Mouse (Mus musculus) megakaryocyte, embryonic 14.5 days (primary cell): ENCODE data around the gene Stk31. TPM values are rescaled to one million over a fixed set of nuclear protein-coding genes. Genes with fewer than 3 reads are reported as not detected.
"Not testable (repeated sequence)": the region's sequence is repeated elsewhere in the genome, so short reads cannot be mapped to it uniquely, and the experiment has no call there.

Experiments used
- H3K27me3 ChIP-seq: replicated peaks from 2 replicates; pipeline ENCODE3; 2012; ENCODE audit warnings: inconsistent platforms
- H3K36me3 ChIP-seq: replicated peaks from 2 replicates; pipeline ENCODE3; 2012; ENCODE audit warnings: low read length, inconsistent platforms, mixed read lengths
- H3K4me1 ChIP-seq: 2 replicates; pipeline ENCODE4 v1.6.1; 2012; ENCODE audit warnings: inconsistent platforms
- H3K4me3 ChIP-seq: replicated peaks from 2 replicates; pipeline ENCODE3; 2012; ENCODE audit warnings: moderate library complexity, mild to moderate bottlenecking, inconsistent platforms
- H3K9me3 ChIP-seq: 2 replicates; pipeline ENCODE4 v1.6.1; 2012; ENCODE audit warnings: inconsistent platforms
- FLI1 ChIP-seq: IDR thresholded peaks from 2 replicates; pipeline ENCODE4 v1.6.1; 2012; ENCODE audit warnings: low read length, inconsistent platforms, mixed read lengths
- GATA1 ChIP-seq: IDR thresholded peaks from 3 replicates; pipeline ENCODE4 v1.6.1; 2012; ENCODE audit warnings: mixed read lengths, low read length, inconsistent platforms, borderline replicate concordance
- polyA plus RNA-seq: library from polyadenylated mRNA; stranded (reverse); fragments of >175 nt; gene quantifications from 2 replicates; pipeline ENCODE4 v1.2.3, GENCODE M21; 2012; ENCODE audit warnings: low replicate concordance; ENCODE audit not compliant: insufficient read depth

The Stk31 gene
- polyA plus RNA-seq, 1 experiment: not detected

DNA sequence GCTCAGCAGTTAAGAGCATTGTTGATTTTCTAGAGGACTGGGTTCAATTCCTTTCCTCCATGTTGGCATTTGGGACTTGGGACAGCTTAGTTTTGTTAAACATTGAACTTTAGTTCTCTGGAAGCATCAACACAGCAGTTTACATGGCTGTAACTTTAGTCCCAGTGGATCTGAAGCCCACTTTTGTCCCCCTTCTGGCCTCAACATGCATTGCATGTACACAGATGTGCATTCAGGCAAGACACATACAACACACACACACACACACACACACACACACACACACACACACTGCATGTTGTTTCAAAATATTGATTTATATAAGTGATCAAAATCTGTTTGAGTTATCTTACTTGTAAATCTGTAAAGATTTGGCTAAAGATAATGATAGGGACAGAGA is 2.1 kb downstream of the Stk31 start:
- TF ChIP-seq FLI1: no peak
- TF ChIP-seq GATA1: no peak
- no peaks in the 10 kb centered on the region for H3K36me3 ChIP-seq
- H3K9me3 ChIP-seq: peaks cover 4% of the 10 kb centered on the region; the same call in 1 of the 2 replicates
- no peaks in the 10 kb centered on the region for H3K4me1 ChIP-seq
- H3K4me3 ChIP-seq: no peak overlapping the region
- H3K27me3 ChIP-seq: peaks cover 2% of the 10 kb centered on the region

DNA sequence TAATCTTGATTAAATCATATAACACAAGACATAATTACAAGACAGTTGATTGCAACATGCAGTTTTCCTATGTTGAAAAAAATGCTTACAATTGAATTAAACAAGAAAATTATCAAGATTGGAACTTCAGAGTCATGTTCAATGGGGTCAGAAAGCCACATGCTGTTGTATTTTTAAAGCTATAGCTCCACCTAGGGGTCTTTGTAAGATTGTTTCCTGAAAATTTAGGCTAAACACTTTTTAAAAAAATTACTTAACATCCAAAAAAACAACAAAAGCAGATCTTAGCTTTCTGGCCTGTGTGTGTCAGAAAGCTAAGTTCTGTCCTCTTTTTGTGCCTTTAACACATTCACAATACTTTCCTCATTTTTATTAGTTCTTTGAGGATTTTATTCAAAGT is 3.0 kb downstream of the Stk31 start:
- no peaks in the 10 kb centered on the region for H3K36me3 ChIP-seq
- peaks cover 2% of the 10 kb centered on the region for H3K27me3 ChIP-seq
- no peaks in the 10 kb centered on the region for H3K4me1 ChIP-seq
- H3K9me3 ChIP-seq: peaks cover 4% of the 10 kb centered on the region; the same call in 1 of the 2 replicates
- TF ChIP-seq GATA1 (no peak), FLI1 (no peak)
- H3K4me3 ChIP-seq: no peak overlapping the region

DNA sequence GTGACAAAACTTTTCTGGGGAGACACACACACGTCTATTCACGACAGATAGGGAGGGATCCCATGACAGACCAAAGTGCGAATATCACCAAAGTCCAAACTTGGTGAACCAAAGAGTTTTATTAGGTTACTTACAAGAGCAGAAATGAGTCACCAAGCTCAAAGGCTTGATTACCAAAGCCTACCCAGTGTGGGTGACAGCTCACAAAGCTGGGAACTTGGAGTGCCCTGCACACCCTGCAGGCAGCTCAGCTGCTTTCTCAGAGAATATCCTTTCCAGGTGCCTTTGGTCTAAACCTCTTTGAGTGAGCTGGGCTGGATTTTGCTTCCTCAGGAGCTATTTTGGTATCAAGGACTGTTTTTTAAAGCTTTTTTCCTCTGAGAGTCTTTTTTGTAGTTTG is 15.4 kb downstream of the Stk31 start:
- Histone ChIP-seq H3K4me1 (no peaks in the 10 kb centered on the region), H3K27me3 (no peaks in the 10 kb centered on the region), H3K9me3 (no peaks in the 10 kb centered on the region), H3K36me3 (no peaks in the 10 kb centered on the region), H3K4me3 (no peak overlapping the region)
- TF ChIP-seq GATA1 (no peak), FLI1 (no peak)

DNA sequence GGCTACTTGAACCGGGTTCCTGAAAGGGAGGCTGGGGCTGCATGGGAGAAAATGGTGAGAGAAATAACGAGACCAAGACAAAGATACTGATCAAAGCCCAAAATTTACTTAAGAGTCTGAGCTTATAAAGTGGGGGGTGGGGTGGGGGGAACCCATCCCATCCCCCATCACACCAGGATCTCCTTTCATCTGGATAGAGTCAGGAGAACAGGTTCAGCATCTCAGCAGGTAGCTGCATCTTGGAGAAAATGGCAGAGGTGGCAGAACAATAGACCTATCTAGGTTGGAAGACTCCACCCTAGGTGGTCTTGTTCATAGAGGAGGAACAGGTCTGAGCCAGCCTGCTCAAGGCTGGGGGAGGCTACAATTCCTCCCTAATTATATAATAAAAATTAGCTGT is 17.6 kb downstream of the Stk31 start:
- not testable (repeated sequence) for H3K36me3 ChIP-seq, H3K4me1 ChIP-seq, H3K9me3 ChIP-seq, H3K27me3 ChIP-seq, H3K4me3 ChIP-seq

DNA sequence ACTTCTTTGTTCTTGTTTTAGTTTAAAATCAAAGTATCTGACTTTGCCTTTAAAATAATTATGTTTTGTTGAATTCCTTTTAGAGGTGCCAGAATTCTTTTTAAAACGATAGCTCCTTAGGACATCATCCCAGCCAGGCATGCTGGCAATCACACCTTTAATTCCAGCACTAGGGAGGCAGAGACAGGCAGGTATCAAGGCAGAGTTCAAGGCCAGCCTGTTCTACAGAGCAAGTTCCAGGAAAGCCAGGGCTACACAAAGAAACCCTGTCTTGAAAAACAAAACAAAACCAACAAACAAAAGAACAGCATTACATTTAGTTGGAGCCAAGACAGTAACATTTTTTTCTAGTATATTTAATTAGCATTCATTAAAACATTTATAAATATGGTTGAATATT is 20.6 kb downstream of the Stk31 start:
- H3K27me3 ChIP-seq: no peaks in the 10 kb centered on the region
- H3K9me3 ChIP-seq: no peaks in the 10 kb centered on the region
- H3K4me3 ChIP-seq: no peak overlapping the region
- H3K36me3 ChIP-seq: no peaks in the 10 kb centered on the region
- no peaks in the 10 kb centered on the region for H3K4me1 ChIP-seq
- TF ChIP-seq FLI1: no peak
- TF ChIP-seq GATA1: no peak

DNA sequence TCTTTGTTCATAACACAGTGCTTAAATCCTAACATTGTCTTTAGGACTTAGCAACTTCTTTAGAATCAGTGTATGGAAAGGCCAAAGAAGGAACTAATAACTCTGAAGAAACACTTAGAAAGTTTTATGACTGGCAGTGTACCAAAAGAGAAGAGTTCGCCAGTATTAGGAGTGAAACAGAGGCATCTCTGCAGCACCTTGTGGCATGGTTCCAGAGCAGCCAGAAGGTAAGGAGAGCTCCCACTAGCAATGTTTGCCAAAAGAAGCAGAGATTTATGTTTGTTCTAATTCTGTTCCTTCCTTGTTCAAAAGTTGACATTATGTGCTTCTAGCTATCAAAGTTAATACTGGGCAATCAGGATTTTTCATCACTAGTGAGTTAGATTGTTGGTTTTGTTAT is 41.9 kb downstream of the Stk31 start:
- Histone ChIP-seq H3K4me3 (no peak overlapping the region), H3K36me3 (no peaks in the 10 kb centered on the region), H3K27me3 (no peaks in the 10 kb centered on the region), H3K9me3 (no peaks in the 10 kb centered on the region), H3K4me1 (no peaks in the 10 kb centered on the region)
- TF ChIP-seq GATA1 (no peak), FLI1 (no peak)

DNA sequence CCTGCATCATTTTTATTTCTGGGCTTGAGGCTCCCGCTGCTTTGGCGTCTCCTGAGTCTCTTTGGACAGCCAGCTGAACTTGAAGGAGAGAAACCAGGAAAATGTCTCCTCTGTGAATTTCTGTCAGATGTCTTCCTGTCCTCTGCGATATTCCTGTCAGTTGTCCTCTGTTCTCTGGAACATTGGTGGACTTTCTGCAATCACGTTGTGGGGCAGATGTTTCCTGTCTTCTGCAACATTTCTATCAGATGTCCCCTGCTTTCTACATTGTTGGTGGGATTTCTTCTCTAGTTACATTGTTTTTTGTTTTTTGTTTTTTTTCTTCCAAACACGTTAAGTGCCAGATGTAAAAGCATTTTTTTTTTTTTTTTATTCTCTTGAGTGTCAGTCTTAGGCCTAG is 62.7 kb downstream of the Stk31 start:
- Histone ChIP-seq H3K36me3 (no peaks in the 10 kb centered on the region), H3K4me1 (no peaks in the 10 kb centered on the region; the same call in 1 of the 2 replicates), H3K9me3 (no peaks in the 10 kb centered on the region), H3K4me3 (no peak overlapping the region), H3K27me3 (no peaks in the 10 kb centered on the region)
- TF ChIP-seq FLI1: no peak
- no peak for TF ChIP-seq GATA1

DNA sequence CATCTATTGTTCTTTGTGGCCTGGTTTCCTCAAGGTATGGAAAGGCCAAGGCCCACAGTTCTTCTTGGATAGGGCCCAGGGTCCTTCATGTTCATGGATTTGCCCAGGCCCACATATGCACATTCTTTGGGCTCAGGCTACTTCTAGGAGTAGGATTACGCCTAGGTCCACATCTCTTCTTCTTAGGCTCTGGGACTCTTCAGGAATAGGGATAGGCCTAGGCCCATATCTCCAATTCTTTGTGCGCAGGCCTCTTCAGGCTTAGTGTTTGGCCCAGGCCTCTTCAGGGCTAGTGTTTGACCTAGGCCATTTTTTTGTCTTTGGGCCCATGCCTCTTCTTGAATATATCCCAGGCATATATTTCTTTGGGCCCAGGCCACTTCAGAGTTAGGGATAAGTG is 87.8 kb downstream of the Stk31 start:
- H3K27me3 ChIP-seq: peaks cover 1% of the 10 kb centered on the region
- H3K36me3 ChIP-seq: no peaks in the 10 kb centered on the region
- TF ChIP-seq FLI1 (no peak), GATA1 (no peak)
- H3K4me3 ChIP-seq: no peak overlapping the region
- H3K9me3 ChIP-seq: peaks cover 14% of the 10 kb centered on the region
- H3K4me1 ChIP-seq: no peaks in the 10 kb centered on the region

DNA sequence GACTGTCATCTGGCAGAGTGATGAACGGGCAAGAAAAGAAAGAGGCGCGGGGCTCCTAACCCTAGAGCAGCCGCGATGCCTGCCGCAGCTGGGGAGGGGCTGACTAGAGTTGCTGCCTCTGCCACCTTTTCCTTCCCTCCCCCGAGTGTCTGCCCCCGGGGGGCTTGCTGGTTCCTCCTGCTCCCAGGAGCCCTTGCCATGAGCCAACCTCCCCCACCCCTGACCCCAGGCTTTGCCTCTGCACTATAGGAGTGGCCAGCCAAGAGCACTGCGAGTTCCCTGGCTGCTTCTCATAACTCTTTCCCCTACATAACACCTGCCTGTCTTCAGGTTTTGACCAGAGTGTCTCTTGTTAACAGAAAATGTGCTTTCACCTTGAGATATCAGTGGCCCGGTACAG is 96.1 kb downstream of the Stk31 start:
- Histone ChIP-seq H3K9me3 (peaks cover 27% of the 10 kb centered on the region), H3K4me1 (no peaks in the 10 kb centered on the region), H3K4me3 (no peak overlapping the region), H3K27me3 (peaks cover 4% of the 10 kb centered on the region), H3K36me3 (no peaks in the 10 kb centered on the region)
- TF ChIP-seq FLI1 (no peak), GATA1 (no peak)

DNA sequence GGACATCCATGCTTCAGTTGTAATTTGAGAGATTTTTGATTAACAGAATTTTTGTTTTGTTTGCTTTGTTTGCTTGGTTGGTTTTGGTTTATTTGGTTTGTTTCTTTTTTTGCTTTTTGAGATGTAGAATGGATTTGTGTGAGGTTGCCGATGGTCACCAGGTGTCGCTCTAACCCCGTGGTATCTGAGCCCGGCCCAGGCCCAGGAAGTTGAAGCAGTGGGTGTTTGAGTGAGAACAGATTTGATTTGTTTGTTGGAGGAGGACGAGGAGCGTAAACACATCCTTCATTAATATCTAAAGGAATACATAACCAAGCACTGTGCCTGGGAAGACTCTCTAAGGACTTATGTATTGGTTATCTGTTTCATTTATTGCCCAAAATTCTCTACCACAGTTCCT is 123.6 kb downstream of the Stk31 start:
- Histone ChIP-seq H3K4me1 (peaks cover 7% of the 10 kb centered on the region; the same call in 1 of the 2 replicates), H3K9me3 (peaks cover 11% of the 10 kb centered on the region), H3K36me3 (no peaks in the 10 kb centered on the region), H3K27me3 (peaks cover 14% of the 10 kb centered on the region), H3K4me3 (no peak overlapping the region)
- no peak for TF ChIP-seq FLI1
- no peak for TF ChIP-seq GATA1

Other genes starting within 250 kb of the Stk31 start
- 0.39 and 11.9 TPM in 2 replicates for gene Igf2bp3, start 180.6 kb upstream of the Stk31 start, polyA plus RNA-seq
- gene Tra2a, start 131.6 kb upstream of the Stk31 start, polyA plus RNA-seq: 12.2 TPM in 1 of 2 replicates, not detected in the other
- 0.71 and 0.92 TPM in 2 replicates for gene Ccdc126, start 76.3 kb upstream of the Stk31 start, polyA plus RNA-seq
- 2.3 TPM in 1 of 2 replicates, not detected in the other for gene Fam221a, start 27.9 kb upstream of the Stk31 start, polyA plus RNA-seq